Mouse (Mus musculus) ES-CJ7 (cell line): ENCODE data around the gene Olfr1480.

Experiments
- DNase-seq: peaks from one replicate; pipeline ENCODE4 v3.0.0; 2011; ENCODE audit warnings: low read depth, low spot score

Gene Olfr1480

DNA sequence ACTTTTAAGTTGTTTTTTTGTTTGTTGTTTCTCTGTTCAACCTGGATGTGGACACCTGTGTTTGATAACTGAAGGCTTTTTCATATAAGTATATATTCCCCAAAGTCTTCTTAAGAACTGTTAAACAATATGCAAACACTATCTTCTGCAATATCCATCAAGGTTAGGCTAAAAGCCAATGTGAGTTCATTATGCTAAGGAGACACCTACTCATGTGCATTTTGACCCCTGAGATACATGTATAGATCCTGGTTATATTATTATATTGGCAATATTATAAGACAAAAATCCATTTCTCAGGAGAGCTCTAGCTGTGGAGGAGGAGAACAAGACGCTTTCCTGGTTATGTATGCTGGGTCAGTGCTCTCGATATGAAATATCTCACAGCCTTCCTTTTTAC, at the start of gene Olfr1480:
Gene Olfr1480, plus strand, starts transcription at position 301 of the 400 bp plus-strand sequence.
- no peak for DNase-seq

DNA sequence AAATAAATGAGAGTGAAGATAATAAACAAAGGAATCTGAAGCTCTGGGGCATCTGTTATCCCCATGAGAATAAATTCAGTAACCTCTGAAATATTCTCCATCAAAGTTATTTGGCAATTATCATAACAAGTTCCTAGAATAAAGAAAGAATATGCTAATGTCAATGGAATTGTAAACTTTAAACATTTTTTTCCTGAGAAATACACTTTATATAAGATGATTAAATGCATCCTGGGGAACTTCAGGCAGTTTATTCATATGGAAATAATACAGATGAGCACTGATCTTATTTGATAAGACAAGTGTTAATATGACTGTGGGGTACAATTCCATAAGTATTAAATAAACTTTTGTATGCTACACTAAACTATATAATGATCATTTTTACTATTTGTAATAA, 47.6 kb upstream of the Olfr1480 start, which contains the start of gene Olfr1475:
Gene Olfr1475, minus strand, starts transcription at position 101 of the 400 bp plus-strand sequence.
- no peak for DNase-seq

DNA sequence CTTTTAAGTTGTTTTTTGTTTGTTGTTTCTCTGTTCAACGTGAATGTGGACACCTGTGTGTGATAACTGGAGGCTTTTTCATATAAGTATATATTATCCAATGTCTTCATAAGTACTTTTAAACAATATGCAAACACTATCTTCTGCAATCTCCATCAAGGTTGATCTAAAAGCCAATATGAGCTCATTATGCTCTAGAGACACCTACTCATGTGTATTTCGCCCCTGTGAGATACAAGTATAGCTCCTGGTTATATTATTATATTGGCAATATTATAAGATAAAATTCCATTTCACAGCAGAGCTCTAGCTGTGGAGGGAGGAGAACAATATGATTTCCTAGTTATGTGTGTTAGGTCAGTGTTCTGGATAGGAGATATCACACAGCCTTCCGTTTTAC, 27.5 kb upstream of the Olfr1480 start, which contains the start of gene Olfr1477:
Gene Olfr1477, plus strand, starts transcription at position 301 of the 400 bp plus-strand sequence.
- no peak for DNase-seq
